Mouse (Mus musculus) MEL (cell line): Measurements from ENCODE around the gene Msx1.

ENCODE experiments used
- CTCF ChIP-seq, 3 experiments: IDR thresholded peaks in 2 of 3; conservative IDR thresholded peaks in 1 of 3; 2 replicates each; pipeline ENCODE4 v1.5.1; 2011 to 2012; ENCODE audit warnings: low read length in 3 of 3, low read depth in 2 of 3, mild to moderate bottlenecking in 2 of 3, improper control_type of control experiment in 1 of 3, inconsistent platforms in 1 of 3, mixed read lengths in 1 of 3, moderate library complexity in 1 of 3; ENCODE audit not compliant: control insufficient read depth in 1 of 3, insufficient read depth in 1 of 3, poor library complexity in 1 of 3, severe bottlenecking in 1 of 3
- EP300 ChIP-seq, 2 experiments: IDR thresholded peaks; 2 replicates each; pipeline ENCODE4 v1.6.1; 2011; ENCODE audit warnings: improper control_type of control experiment in 2 of 2, low read length in 2 of 2, low read depth in 1 of 2, mild to moderate bottlenecking in 1 of 2
- MAFK ChIP-seq: IDR thresholded peaks from 2 replicates; pipeline ENCODE4 v1.6.1; 2011; ENCODE audit warnings: low read depth, mild to moderate bottlenecking, low read length, improper control_type of control experiment, borderline replicate concordance
- MAX ChIP-seq: IDR thresholded peaks from 2 replicates; pipeline ENCODE4 v1.6.1; 2011; ENCODE audit warnings: low read length, improper control_type of control experiment
- MXI1 ChIP-seq: IDR thresholded peaks from 2 replicates; pipeline ENCODE4 v1.6.1; 2011; ENCODE audit warnings: mild to moderate bottlenecking, low read depth, low read length, improper control_type of control experiment
- NELFE ChIP-seq: IDR thresholded peaks from 2 replicates; pipeline ENCODE4 v1.6.1; 2011; ENCODE audit warnings: low read depth, low read length, improper control_type of control experiment
- RCOR1 ChIP-seq: IDR thresholded peaks from 2 replicates; pipeline ENCODE4 v1.6.1; 2012; ENCODE audit warnings: low read depth, mild to moderate bottlenecking, inconsistent platforms, low read length, improper control_type of control experiment
- TCF12 ChIP-seq: IDR thresholded peaks from 2 replicates; pipeline ENCODE4 v1.6.1; 2014; ENCODE audit warnings: low read depth, mild to moderate bottlenecking, inconsistent platforms, low read length, improper control_type of control experiment, moderate library complexity
- UBTF ChIP-seq: IDR thresholded peaks from 2 replicates; pipeline ENCODE4 v1.6.1; 2012; ENCODE audit warnings: low read depth, mild to moderate bottlenecking, inconsistent platforms, low read length, improper control_type of control experiment, moderate library complexity, borderline replicate concordance; ENCODE audit not compliant: insufficient read depth
- ZMIZ1 ChIP-seq: IDR thresholded peaks from 2 replicates; pipeline ENCODE4 v1.6.1; 2012; ENCODE audit warnings: low read depth, mild to moderate bottlenecking, inconsistent platforms, low read length, improper control_type of control experiment, moderate library complexity

- TF ChIP-seq UBTF (no peak), ZMIZ1 (no peak), MAFK (no peak), CTCF (IDR thresholded peaks at IDR 0.05 in 2 of 3, conservative IDR thresholded peaks at IDR 0.05 in 1 of 3; ENCODE audit: control insufficient read depth in 1 of 3, insufficient read depth in 1 of 3, low read depth in 2 of 3, low read length in 3 of 3, poor library complexity in 1 of 3, severe bottlenecking in 1 of 3) (no peak), EP300 (IDR thresholded peaks at IDR 0.05; ENCODE audit: low read depth in 1 of 2, low read length in 2 of 2) (no peak), TCF12 (no peak), MXI1 (no peak), NELFE (no peak), RCOR1 (no peak), MAX (no peak)
Measured at GRCm38 (mm10) chr5:37795691-37796090, 28.7 kb downstream of the Msx1 start.
